Mouse (Mus musculus) ES-Bruce4 (cell line): ENCODE results near the gene Antxr2. TPM values are rescaled to one million over a fixed set of nuclear protein-coding genes. Genes with fewer than 3 reads are reported as not detected.

Source experiments
- H3K27ac ChIP-seq: 2 replicates; pipeline ENCODE4 v1.5.1; 2012; ENCODE audit warnings: low read length, inconsistent platforms; ENCODE audit not compliant: insufficient read depth
- H3K27me3 ChIP-seq: 2 replicates; pipeline ENCODE4 v1.6.1; 2012; ENCODE audit warnings: mild to moderate bottlenecking, low read length, inconsistent platforms; ENCODE audit not compliant: control insufficient read depth, poor library complexity, insufficient read depth, severe bottlenecking
- H3K36me3 ChIP-seq: 2 replicates; pipeline ENCODE4 v1.6.1; 2012; ENCODE audit warnings: inconsistent platforms, mild to moderate bottlenecking, low read length, moderate library complexity; ENCODE audit not compliant: control insufficient read depth, poor library complexity, insufficient read depth, severe bottlenecking
- H3K4me1 ChIP-seq: one replicate; pipeline ENCODE4 v1.8.1; 2011; ENCODE audit warnings: low read length; ENCODE audit not compliant: control insufficient read depth, insufficient read depth
- H3K4me3 ChIP-seq: 2 replicates; pipeline ENCODE4 v1.5.1; 2011; ENCODE audit warnings: low read depth, mild to moderate bottlenecking, low read length
- H3K9ac ChIP-seq: 2 replicates; pipeline ENCODE4 v1.6.1; 2012; ENCODE audit warnings: low read depth, mild to moderate bottlenecking, inconsistent platforms; ENCODE audit not compliant: poor library complexity, severe bottlenecking
- H3K9me3 ChIP-seq: replicated peaks from 2 replicates; pipeline ENCODE4 v1.6.1; 2012; ENCODE audit warnings: mild to moderate bottlenecking, low read length, inconsistent platforms; ENCODE audit not compliant: control insufficient read depth, poor library complexity, insufficient read depth, severe bottlenecking
- CTCF ChIP-seq: IDR thresholded peaks from one replicate; pipeline ENCODE4 v1.8.1; 2011; ENCODE audit warnings: low read depth, low read length
- EP300 ChIP-seq: IDR thresholded peaks from 2 replicates; pipeline ENCODE4 v1.6.1; 2011; ENCODE audit warnings: low read depth, low read length; ENCODE audit not compliant: insufficient read depth
- POLR2A ChIP-seq: IDR thresholded peaks from one replicate; pipeline ENCODE4 v1.8.1; 2011; ENCODE audit warnings: low read length; ENCODE audit not compliant: insufficient read depth
- polyA plus RNA-seq: library from polyadenylated mRNA; stranded (reverse); fragments of >200 nt; gene quantifications from 2 replicates; pipeline ENCODE4 v1.2.4, GENCODE M21; 2011; ENCODE audit warnings: low read depth; ENCODE audit not compliant: missing spikeins, insufficient read depth, insufficient read length

Gene Antxr2
- polyA plus RNA-seq, 1 experiment, result 1.3 TPM

GRCm38 (mm10) chr5:98024545-98024944 lies 6.3 kb downstream of the Antxr2 start:
- Histone ChIP-seq H3K27me3 (no peaks in the 10 kb centered on the region), H3K4me3 (no peak overlapping the region), H3K4me1 (no peaks in the 10 kb centered on the region), H3K9ac (no peak overlapping the region), H3K9me3 (no peaks in the 10 kb centered on the region), H3K27ac (no peak overlapping the region), H3K36me3 (no peaks in the 10 kb centered on the region)
- no peak for TF ChIP-seq CTCF
- no peak for TF ChIP-seq EP300
- TF ChIP-seq POLR2A, result no peak

- H3K27ac ChIP-seq, result no peak overlapping the region
- H3K9me3 ChIP-seq, result no peaks in the 10 kb centered on the region
- H3K4me3 ChIP-seq, result no peak overlapping the region
- H3K9ac ChIP-seq, result no peak overlapping the region
- no peaks in the 10 kb centered on the region for H3K27me3 ChIP-seq
- H3K4me1 ChIP-seq, result no peaks in the 10 kb centered on the region
- TF ChIP-seq EP300, result no peak
- H3K36me3 ChIP-seq, result no peaks in the 10 kb centered on the region
Observed at GRCm38 (mm10) chr5:98021518-98021917, 9.3 kb downstream of the Antxr2 start.

GRCm38 (mm10) chr5:98020658-98021057 lies 10.2 kb downstream of the Antxr2 start:
- Histone ChIP-seq H3K9ac (no peak overlapping the region), H3K27ac (no peak overlapping the region), H3K36me3 (no peaks in the 10 kb centered on the region), H3K4me1 (no peaks in the 10 kb centered on the region), H3K4me3 (no peak overlapping the region), H3K9me3 (no peaks in the 10 kb centered on the region), H3K27me3 (no peaks in the 10 kb centered on the region)
- TF ChIP-seq CTCF, result no peak
- no peak for TF ChIP-seq EP300
- TF ChIP-seq POLR2A, result no peak

GRCm38 (mm10) chr5:98019396-98019795 lies 11.4 kb downstream of the Antxr2 start:
- H3K4me1 ChIP-seq, result no peaks in the 10 kb centered on the region
- no peak for TF ChIP-seq POLR2A
- no peak for TF ChIP-seq EP300
- no peak for TF ChIP-seq CTCF
- H3K9me3 ChIP-seq, result no peaks in the 10 kb centered on the region
- no peak overlapping the region for H3K27ac ChIP-seq
- no peaks in the 10 kb centered on the region for H3K36me3 ChIP-seq
- no peak overlapping the region for H3K4me3 ChIP-seq
- no peaks in the 10 kb centered on the region for H3K27me3 ChIP-seq
- no peak overlapping the region for H3K9ac ChIP-seq

- Histone ChIP-seq H3K9ac (no peak overlapping the region), H3K9me3 (no peaks in the 10 kb centered on the region), H3K4me1 (no peaks in the 10 kb centered on the region), H3K27me3 (no peaks in the 10 kb centered on the region), H3K36me3 (no peaks in the 10 kb centered on the region), H3K4me3 (no peak overlapping the region), H3K27ac (no peak overlapping the region)
- TF ChIP-seq EP300, result no peak
- TF ChIP-seq POLR2A, result no peak
- no peak for TF ChIP-seq CTCF
Observed at GRCm38 (mm10) chr5:98018162-98018561, 12.7 kb downstream of the Antxr2 start.

- TF ChIP-seq CTCF (no peak), EP300 (no peak), POLR2A (no peak)
- no peaks in the 10 kb centered on the region for H3K27me3 ChIP-seq
- H3K4me1 ChIP-seq, result no peaks in the 10 kb centered on the region
- H3K9ac ChIP-seq, result no peak overlapping the region
- no peaks in the 10 kb centered on the region for H3K9me3 ChIP-seq
- no peak overlapping the region for H3K27ac ChIP-seq
- no peaks in the 10 kb centered on the region for H3K36me3 ChIP-seq
- no peak overlapping the region for H3K4me3 ChIP-seq
Observed at GRCm38 (mm10) chr5:98016247-98017203, 14.3 kb downstream of the Antxr2 start.
